Mouse (Mus musculus): ENCODE data around the gene Kcnma1. TPM values are rescaled to one million over a fixed set of nuclear protein-coding genes. Genes with fewer than 3 reads are reported as not detected.

The Kcnma1 gene
- polyA plus RNA-seq, 2 experiments = 5.4 to 8.5 TPM

DNA sequence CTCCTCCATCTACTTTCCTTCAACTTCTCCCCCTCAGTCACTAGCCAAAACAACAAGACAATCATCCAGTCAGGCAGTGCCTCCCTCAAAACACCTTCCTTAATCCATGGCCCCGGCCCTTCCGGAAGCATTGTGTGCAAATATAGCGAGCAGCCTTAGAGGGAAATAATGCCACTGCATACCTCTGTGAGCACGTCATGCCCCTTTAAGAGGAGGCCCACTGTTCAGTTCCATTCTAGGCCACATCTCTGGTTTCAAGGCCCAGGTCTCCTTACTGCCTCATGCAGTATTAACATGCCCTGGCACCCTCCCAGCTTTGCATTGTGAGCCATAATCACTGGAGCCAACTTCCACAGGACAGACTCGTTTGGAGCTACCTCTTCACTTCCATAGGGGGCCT is 105.7 kb downstream of the Kcnma1 start:
- H3K27me3 ChIP-seq (ENCODE audit: control insufficient read depth, insufficient read depth, low read length) = no peaks in the 10 kb centered on the region
- DNase-seq (ENCODE audit: low spot score) = no peak

DNA sequence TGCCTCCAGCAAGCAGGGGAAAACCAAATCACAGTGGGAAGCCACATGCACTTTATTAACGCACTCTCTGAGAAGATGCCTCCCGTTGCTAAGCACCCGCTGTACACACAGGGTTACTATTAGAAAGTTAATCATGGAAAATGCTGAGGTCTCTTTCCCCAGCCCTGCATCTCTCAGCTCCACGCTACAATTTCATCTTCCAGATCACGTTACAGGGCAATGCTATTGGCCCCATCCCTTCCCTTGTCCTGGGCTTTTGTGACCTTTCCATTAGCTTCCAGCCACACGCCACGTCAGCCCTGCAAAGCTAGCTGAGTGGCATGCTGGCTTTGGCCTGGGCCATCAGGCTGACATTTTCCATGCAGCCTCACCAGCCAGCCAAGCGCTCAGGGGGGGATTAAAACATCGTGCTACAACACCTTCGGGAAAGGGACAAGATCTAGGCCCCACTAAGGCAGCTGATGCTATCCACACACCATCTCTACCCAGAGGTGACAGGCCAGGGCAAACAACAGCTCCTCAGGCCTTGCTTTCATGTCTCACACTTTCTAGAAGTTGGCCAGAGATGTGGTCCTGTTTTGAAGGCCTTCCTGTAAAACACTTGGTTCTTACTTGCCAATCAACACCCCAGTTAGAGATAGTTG is 111.5 kb downstream of the Kcnma1 start:
- Histone ChIP-seq H3K9ac (ENCODE audit: low read depth, low read length, severe bottlenecking) (no peak overlapping the region), H3K27ac (replicated peaks; ENCODE audit: low read depth, low read length) (no peak overlapping the region), H3K4me1 (ENCODE audit: control insufficient read depth, insufficient read depth, low read length) (peaks cover 8% of the 10 kb centered on the region; the same call in 1 of the 2 replicates), H3K27me3 (ENCODE audit: control insufficient read depth, insufficient read depth, low read length) (no peaks in the 10 kb centered on the region), H3K4me3 (replicated peaks; ENCODE audit: low read length) (no peak overlapping the region), H3K4me2 (replicated peaks; ENCODE audit: low read depth, low read length, severe bottlenecking) (no peak overlapping the region), H3K36me3 (ENCODE audit: control insufficient read depth, insufficient read depth, low read length) (no peaks in the 10 kb centered on the region), H3K9me3 (ENCODE audit: control insufficient read depth, low read length) (no peaks in the 10 kb centered on the region)
- no peak for TF ChIP-seq POLR2A (IDR thresholded peaks at IDR 0.05; ENCODE audit: borderline replicate concordance, extremely low read depth, insufficient read depth, insufficient read length)
- 17% methylated on average over 10 of the region's 10 CpGs for WGBS
- ATAC-seq (ENCODE audit: low FRiP score, low read depth) (peak; percentile 71; the same call in 1 of the 2 replicates), DNase-seq (ENCODE audit: low spot score) (peak; percentile 56)

More for the DNA sequence above, 105.7 kb downstream of the Kcnma1 start:
- no peak for TF ChIP-seq POLR2A (IDR thresholded peaks at IDR 0.05; ENCODE audit: borderline replicate concordance, extremely low read depth, insufficient read depth, insufficient read length)
- Histone ChIP-seq H3K4me1 (ENCODE audit: control insufficient read depth, insufficient read depth, low read length) (no peaks in the 10 kb centered on the region), H3K36me3 (ENCODE audit: control insufficient read depth, insufficient read depth, low read length) (no peaks in the 10 kb centered on the region), H3K9ac (ENCODE audit: low read depth, low read length, severe bottlenecking) (no peak overlapping the region), H3K4me2 (replicated peaks; ENCODE audit: low read depth, low read length, severe bottlenecking) (no peak overlapping the region), H3K9me3 (ENCODE audit: control insufficient read depth, low read length) (no peaks in the 10 kb centered on the region), H3K4me3 (replicated peaks; ENCODE audit: low read length) (no peak overlapping the region), H3K27ac (replicated peaks; ENCODE audit: low read depth, low read length) (no peak overlapping the region)
- peak; percentile 50; the same call in 1 of the 2 replicates for ATAC-seq (ENCODE audit: low FRiP score, low read depth)
- 59% methylated on average over 5 of the region's 5 CpGs for WGBS

DNA sequence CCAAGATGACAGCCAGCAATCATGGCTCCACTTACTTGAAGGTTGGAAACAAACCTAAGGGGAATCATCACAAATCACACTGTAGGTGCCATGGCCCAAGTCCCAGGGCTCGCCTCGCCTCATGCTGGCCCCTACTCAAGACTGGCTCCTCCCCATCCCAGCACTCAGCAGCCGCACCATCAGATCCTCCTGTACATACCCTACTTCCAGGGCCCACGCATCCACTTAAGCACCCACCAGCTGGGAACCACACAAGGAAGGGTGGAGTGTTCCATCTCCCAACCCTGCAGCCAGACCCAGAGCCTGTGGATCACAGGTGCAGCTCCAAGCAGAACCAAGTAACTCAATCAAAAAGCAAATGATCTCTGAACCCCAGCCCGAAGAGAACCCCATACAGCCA is 114.8 kb downstream of the Kcnma1 start:
- 84% methylated on average over 5 of the region's 5 CpGs for WGBS
- TF ChIP-seq POLR2A (IDR thresholded peaks at IDR 0.05; ENCODE audit: borderline replicate concordance, extremely low read depth, insufficient read depth, insufficient read length) = no peak

DNA sequence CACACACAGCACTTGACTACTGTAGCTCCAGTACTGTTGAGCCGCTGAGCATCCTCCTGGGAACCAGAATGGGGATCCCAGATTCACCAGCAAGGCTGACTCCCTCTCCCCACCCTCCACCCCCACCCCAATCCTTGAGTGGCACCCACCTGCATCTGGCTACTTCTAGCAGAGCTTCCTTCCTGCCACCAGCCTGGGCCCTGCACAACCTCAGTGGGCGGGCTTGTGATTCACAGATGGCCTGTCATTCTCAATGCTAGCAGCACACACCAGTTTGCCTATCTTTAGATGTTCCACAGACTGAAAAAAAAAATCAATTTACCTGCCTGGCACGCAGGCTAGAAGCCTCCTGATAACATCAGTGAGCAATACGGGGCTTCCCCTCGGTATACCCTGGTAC is 116.5 kb downstream of the Kcnma1 start:
- 78% methylated on average over 5 of the region's 5 CpGs for WGBS
- Histone ChIP-seq H3K4me1 (ENCODE audit: control insufficient read depth, insufficient read depth, low read length) (peaks cover 6% of the 10 kb centered on the region; the same call in 1 of the 2 replicates), H3K9me3 (ENCODE audit: control insufficient read depth, low read length) (no peaks in the 10 kb centered on the region), H3K9ac (ENCODE audit: low read depth, low read length, severe bottlenecking) (no peak overlapping the region), H3K4me3 (replicated peaks; ENCODE audit: low read length) (no peak overlapping the region), H3K27ac (replicated peaks; ENCODE audit: low read depth, low read length) (no peak overlapping the region), H3K27me3 (ENCODE audit: control insufficient read depth, insufficient read depth, low read length) (no peaks in the 10 kb centered on the region), H3K36me3 (ENCODE audit: control insufficient read depth, insufficient read depth, low read length) (no peaks in the 10 kb centered on the region), H3K4me2 (replicated peaks; ENCODE audit: low read depth, low read length, severe bottlenecking) (no peak overlapping the region)
- no peak for ATAC-seq (ENCODE audit: low FRiP score, low read depth)
- no peak for TF ChIP-seq POLR2A (IDR thresholded peaks at IDR 0.05; ENCODE audit: borderline replicate concordance, extremely low read depth, insufficient read depth, insufficient read length)
- no peak for DNase-seq (ENCODE audit: low spot score)

More for the DNA sequence above, 114.8 kb downstream of the Kcnma1 start:
- no peaks in the 10 kb centered on the region for H3K9me3 ChIP-seq (ENCODE audit: control insufficient read depth, low read length)
- H3K27ac ChIP-seq (replicated peaks; ENCODE audit: low read depth, low read length) = no peak overlapping the region
- H3K9ac ChIP-seq (ENCODE audit: low read depth, low read length, severe bottlenecking) = no peak overlapping the region
- ATAC-seq (ENCODE audit: low FRiP score, low read depth) (no peak), DNase-seq (ENCODE audit: low spot score) (no peak)
- peaks cover 8% of the 10 kb centered on the region; the same call in 1 of the 2 replicates for H3K4me1 ChIP-seq (ENCODE audit: control insufficient read depth, insufficient read depth, low read length)
- H3K27me3 ChIP-seq (ENCODE audit: control insufficient read depth, insufficient read depth, low read length) = no peaks in the 10 kb centered on the region
- H3K4me3 ChIP-seq (replicated peaks; ENCODE audit: low read length) = no peak overlapping the region
- H3K4me2 ChIP-seq (replicated peaks; ENCODE audit: low read depth, low read length, severe bottlenecking) = no peak overlapping the region
- H3K36me3 ChIP-seq (ENCODE audit: control insufficient read depth, insufficient read depth, low read length) = no peaks in the 10 kb centered on the region

DNA sequence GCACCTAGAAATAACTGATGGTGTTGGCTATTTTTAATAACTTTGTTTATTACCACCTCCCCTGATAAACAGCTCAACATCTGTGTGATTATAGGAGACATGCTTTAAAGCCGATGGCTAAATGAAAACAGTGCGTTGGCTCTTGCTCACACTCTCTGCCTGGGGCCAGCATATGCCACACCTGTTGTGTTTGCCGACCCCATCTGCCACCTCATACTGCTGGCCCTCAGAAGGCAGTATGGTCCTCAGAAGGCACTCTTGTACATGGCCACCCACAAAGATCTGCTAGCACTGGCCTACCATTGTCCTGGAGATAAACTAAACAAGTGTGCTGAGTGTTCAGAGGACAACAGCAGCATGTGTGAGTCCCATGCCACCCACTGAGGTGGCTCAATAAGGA is 118.3 kb downstream of the Kcnma1 start:
- H3K27ac ChIP-seq (replicated peaks; ENCODE audit: low read depth, low read length) = no peak overlapping the region
- H3K4me3 ChIP-seq (replicated peaks; ENCODE audit: low read length) = no peak overlapping the region
- no peaks in the 10 kb centered on the region for H3K27me3 ChIP-seq (ENCODE audit: control insufficient read depth, insufficient read depth, low read length)
- 50% methylated on average over 3 of the region's 3 CpGs for WGBS
- no peaks in the 10 kb centered on the region for H3K9me3 ChIP-seq (ENCODE audit: control insufficient read depth, low read length)
- DNase-seq (ENCODE audit: low spot score) = no peak
- no peak for TF ChIP-seq POLR2A (IDR thresholded peaks at IDR 0.05; ENCODE audit: borderline replicate concordance, extremely low read depth, insufficient read depth, insufficient read length)
- H3K4me1 ChIP-seq (ENCODE audit: control insufficient read depth, insufficient read depth, low read length) = no peaks in the 10 kb centered on the region
- no peak overlapping the region for H3K9ac ChIP-seq (ENCODE audit: low read depth, low read length, severe bottlenecking)
- no peaks in the 10 kb centered on the region for H3K36me3 ChIP-seq (ENCODE audit: control insufficient read depth, insufficient read depth, low read length)
- no peak for ATAC-seq (ENCODE audit: low FRiP score, low read depth)
- H3K4me2 ChIP-seq (replicated peaks; ENCODE audit: low read depth, low read length, severe bottlenecking) = no peak overlapping the region

Data from limb, embryonic 14.5 days (tissue).